Mouse (Mus musculus): ENCODE data around the gene Tmem63c. TPM values are rescaled to one million over a fixed set of nuclear protein-coding genes. Genes with fewer than 3 reads are reported as not detected.
A peak's percentile ranks its signal among the peaks of the same experiment; 100 is the strongest.

Tmem63c gene
- polyA plus RNA-seq, 1 experiment from 2014 or later: not detected

DNA sequence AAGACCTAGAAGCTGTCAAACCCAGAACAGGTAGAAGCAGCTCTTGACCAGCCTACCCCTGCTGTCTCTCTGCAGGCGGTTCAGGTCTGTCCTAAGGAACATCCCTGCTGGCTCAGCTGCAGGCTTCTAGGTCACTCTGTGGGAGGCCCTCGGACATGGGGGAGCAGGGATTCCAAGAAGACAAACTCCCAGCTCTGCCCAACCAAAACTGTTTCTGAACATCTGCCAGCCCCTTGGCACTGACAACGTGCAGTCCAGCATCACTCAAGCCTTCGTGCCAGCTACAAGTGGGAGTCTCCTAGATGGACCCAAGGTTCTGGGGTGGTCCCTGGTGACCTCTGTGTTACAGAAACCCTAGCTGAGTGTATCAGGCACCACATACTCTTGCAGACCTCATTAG is 72.1 kb downstream of the Tmem63c start:
- ATAC-seq (ENCODE audit: insufficient read depth): peak; percentile 35
- Histone ChIP-seq H3K9ac (no peak overlapping the region), H3K4me2 (no peak overlapping the region), H3K4me3 (ENCODE audit: low read depth, low read length) (no peak overlapping the region), H3K36me3 (ENCODE audit: insufficient read depth) (no peaks in the 10 kb centered on the region), H3K27ac (ENCODE audit: low read depth) (no peak overlapping the region), H3K4me1 (ENCODE audit: insufficient read depth) (no peaks in the 10 kb centered on the region), H3K27me3 (ENCODE audit: insufficient read depth, low read length) (no peaks in the 10 kb centered on the region), H3K9me3 (ENCODE audit: low read depth, low read length) (no peaks in the 10 kb centered on the region)
- 69% methylated on average over 4 of the region's 4 CpGs for WGBS
- no peak for TF ChIP-seq CTCF (IDR thresholded peaks at IDR 0.05; ENCODE audit: low read depth)
- DNase-seq: peak; percentile 37

DNA sequence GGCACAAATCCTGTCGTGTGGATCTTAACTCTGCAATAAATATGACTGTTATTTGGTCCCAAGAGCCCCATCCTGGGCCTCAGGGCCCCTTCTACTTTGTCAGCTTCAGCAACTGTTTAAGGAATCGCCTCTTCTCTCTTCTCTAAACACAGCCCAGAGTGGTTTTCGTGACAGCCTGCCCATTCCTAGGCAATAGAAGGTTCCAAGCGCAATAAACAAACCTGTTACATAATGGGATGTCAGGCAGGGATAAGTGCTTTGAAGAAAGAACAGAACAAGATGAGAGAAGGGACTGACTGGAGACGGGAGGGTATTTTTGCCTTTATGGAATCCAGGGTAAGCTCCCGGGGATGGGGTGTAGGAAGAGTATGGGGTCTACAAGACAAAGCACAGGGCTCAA is 72.5 kb downstream of the Tmem63c start:
- 46% methylated on average over 6 of the region's 6 CpGs for WGBS

GRCm38 (mm10) chr12:87100331-87100730 is 79.2 kb downstream of the Tmem63c start:
- H3K4me1 ChIP-seq (ENCODE audit: insufficient read depth): no peaks in the 10 kb centered on the region
- no peak overlapping the region for H3K4me3 ChIP-seq (ENCODE audit: low read depth, low read length)
- DNase-seq (no peak), ATAC-seq (ENCODE audit: insufficient read depth) (no peak)
- H3K9me3 ChIP-seq (ENCODE audit: low read depth, low read length): no peaks in the 10 kb centered on the region
- H3K27me3 ChIP-seq (ENCODE audit: insufficient read depth, low read length): peaks cover 18% of the 10 kb centered on the region
- no peak overlapping the region for H3K4me2 ChIP-seq
- WGBS: 79% methylated on average over 4 of the region's 4 CpGs
- no peak overlapping the region for H3K27ac ChIP-seq (ENCODE audit: low read depth)
- H3K36me3 ChIP-seq (ENCODE audit: insufficient read depth): no peaks in the 10 kb centered on the region
- no peak overlapping the region for H3K9ac ChIP-seq
- no peak for TF ChIP-seq CTCF (IDR thresholded peaks at IDR 0.05; ENCODE audit: low read depth)

More for the DNA sequence above, 72.5 kb downstream of the Tmem63c start:
- DNase-seq (no peak), ATAC-seq (ENCODE audit: insufficient read depth) (no peak)
- H3K9me3 ChIP-seq (ENCODE audit: low read depth, low read length): no peaks in the 10 kb centered on the region
- no peak overlapping the region for H3K9ac ChIP-seq
- no peaks in the 10 kb centered on the region for H3K36me3 ChIP-seq (ENCODE audit: insufficient read depth)
- no peak overlapping the region for H3K4me2 ChIP-seq
- no peak overlapping the region for H3K4me3 ChIP-seq (ENCODE audit: low read depth, low read length)
- H3K27me3 ChIP-seq (ENCODE audit: insufficient read depth, low read length): no peaks in the 10 kb centered on the region
- TF ChIP-seq CTCF (IDR thresholded peaks at IDR 0.05; ENCODE audit: low read depth): no peak
- no peak overlapping the region for H3K27ac ChIP-seq (ENCODE audit: low read depth)
- no peaks in the 10 kb centered on the region for H3K4me1 ChIP-seq (ENCODE audit: insufficient read depth)

DNA sequence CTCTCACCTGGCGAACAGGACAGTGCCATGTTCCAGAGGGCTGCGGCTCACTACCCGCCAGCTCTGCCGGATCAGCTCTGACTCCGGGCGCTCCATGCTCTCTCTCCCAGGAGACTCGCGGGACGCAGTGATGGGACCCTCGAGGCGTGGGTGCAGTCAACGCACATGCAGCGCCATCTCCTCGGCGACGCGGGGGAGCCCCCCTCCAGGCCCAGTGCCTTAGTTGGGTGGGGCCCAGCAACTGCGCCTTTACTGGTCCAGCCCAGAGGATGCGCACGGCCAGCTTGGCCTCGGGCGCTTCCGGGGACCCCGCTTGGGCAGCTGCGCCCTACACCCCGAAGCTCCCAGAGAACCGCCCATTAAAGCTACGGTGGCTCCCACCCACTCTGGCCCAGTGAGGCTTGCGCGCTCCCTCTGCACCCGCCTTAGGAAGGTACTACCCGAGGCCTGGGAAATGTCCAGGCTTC is 81.1 kb downstream of the Tmem63c start, which contains the start of gene Ngb:
Gene Ngb, minus strand, starts transcription at position 375 of the 467 bp plus-strand sequence.
- 4% methylated on average over 32 of the region's 32 CpGs for WGBS
- peak within 1 kb of the TSS; percentile 54 for H3K4me2 ChIP-seq
- ATAC-seq (ENCODE audit: insufficient read depth): peak; percentile 70

DNA sequence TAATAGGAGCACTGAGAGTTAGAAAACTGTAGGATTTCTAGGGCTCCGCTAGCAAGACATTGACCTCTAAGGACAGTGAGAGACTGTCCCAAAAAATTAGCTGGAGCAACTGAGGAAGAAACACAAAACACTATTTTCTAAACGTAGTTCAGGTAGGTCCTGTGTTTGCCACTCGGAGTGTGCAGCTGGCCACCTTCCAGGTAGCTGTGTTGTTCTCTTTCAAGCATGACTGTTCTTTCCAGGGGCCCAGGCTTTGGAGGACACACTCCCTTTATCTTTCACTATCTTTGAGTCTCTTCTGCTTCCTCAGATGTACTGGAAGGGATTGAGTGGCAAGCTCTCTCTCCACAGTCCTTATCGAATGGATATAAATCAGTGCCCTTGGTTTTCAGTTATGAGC is 82.3 kb downstream of the Tmem63c start:
- H3K27ac ChIP-seq (ENCODE audit: low read depth): no peak overlapping the region
- H3K4me3 ChIP-seq (ENCODE audit: low read depth, low read length): no peak overlapping the region
- 89% methylated on average over 4 of the region's 4 CpGs for WGBS
- TF ChIP-seq CTCF (IDR thresholded peaks at IDR 0.05; ENCODE audit: low read depth): no peak
- H3K27me3 ChIP-seq (ENCODE audit: insufficient read depth, low read length): peaks cover 18% of the 10 kb centered on the region
- H3K9ac ChIP-seq: no peak overlapping the region
- no peak overlapping the region for H3K4me2 ChIP-seq
- no peak for ATAC-seq (ENCODE audit: insufficient read depth)
- DNase-seq: no peak
- no peaks in the 10 kb centered on the region for H3K9me3 ChIP-seq (ENCODE audit: low read depth, low read length)
- H3K4me1 ChIP-seq (ENCODE audit: insufficient read depth): no peaks in the 10 kb centered on the region
- 0 out of 2 replicates have a peak, but pooled peaks cover 3% of the 10 kb centered on the region for H3K36me3 ChIP-seq (ENCODE audit: insufficient read depth)

More for the DNA sequence above, 81.1 kb downstream of the Tmem63c start, which contains the start of gene Ngb:
- peak; percentile 24 for DNase-seq
- H3K9ac ChIP-seq: no peak within 1 kb of the TSS
- peaks cover 18% of the 10 kb centered on the region for H3K27me3 ChIP-seq (ENCODE audit: insufficient read depth, low read length)
- no peaks in the 10 kb centered on the region for H3K36me3 ChIP-seq (ENCODE audit: insufficient read depth)
- H3K4me3 ChIP-seq (ENCODE audit: low read depth, low read length): peak within 1 kb of the TSS; percentile 29
- no peaks in the 10 kb centered on the region for H3K4me1 ChIP-seq (ENCODE audit: insufficient read depth)
- H3K27ac ChIP-seq (ENCODE audit: low read depth): no peak within 1 kb of the TSS
- TF ChIP-seq CTCF (IDR thresholded peaks at IDR 0.05; ENCODE audit: low read depth): no peak
- no peaks in the 10 kb centered on the region for H3K9me3 ChIP-seq (ENCODE audit: low read depth, low read length)

DNA sequence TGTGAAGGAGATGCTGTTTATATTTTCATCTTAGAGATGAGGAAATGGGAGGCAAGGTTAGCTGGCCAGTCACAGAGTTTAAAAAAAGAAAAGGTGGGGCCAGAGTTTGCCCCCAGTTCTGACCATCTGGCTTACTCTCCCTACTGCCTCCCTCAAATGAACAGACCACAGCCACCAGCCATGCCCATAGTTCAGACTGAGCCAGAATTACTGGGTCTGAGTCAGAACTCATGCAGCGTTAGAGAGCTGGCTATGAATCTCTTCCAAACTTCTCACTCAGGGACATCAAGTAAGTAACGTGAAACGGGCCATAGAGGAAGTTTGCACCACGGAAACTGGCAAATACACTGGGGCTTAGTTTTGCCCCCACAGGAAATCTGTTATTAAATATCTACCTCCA is 83.7 kb downstream of the Tmem63c start:
- Histone ChIP-seq H3K9ac (no peak overlapping the region), H3K27me3 (ENCODE audit: insufficient read depth, low read length) (peaks cover 18% of the 10 kb centered on the region), H3K4me2 (no peak overlapping the region), H3K4me3 (ENCODE audit: low read depth, low read length) (no peak overlapping the region), H3K27ac (ENCODE audit: low read depth) (no peak overlapping the region), H3K36me3 (ENCODE audit: insufficient read depth) (peaks cover 13% of the 10 kb centered on the region), H3K4me1 (ENCODE audit: insufficient read depth) (no peaks in the 10 kb centered on the region), H3K9me3 (ENCODE audit: low read depth, low read length) (no peaks in the 10 kb centered on the region)
- WGBS: 74% methylated on average over 4 of the region's 4 CpGs
- TF ChIP-seq CTCF (IDR thresholded peaks at IDR 0.05; ENCODE audit: low read depth): no peak
- ATAC-seq (ENCODE audit: insufficient read depth) (no peak), DNase-seq (no peak)

- no peaks in the 10 kb centered on the region for H3K9me3 ChIP-seq (ENCODE audit: low read depth, low read length)
- H3K4me1 ChIP-seq (ENCODE audit: insufficient read depth): no peaks in the 10 kb centered on the region
- WGBS: 45% methylated on average over 3 of the region's 3 CpGs
- no peak overlapping the region for H3K4me3 ChIP-seq (ENCODE audit: low read depth, low read length)
- peaks cover 29% of the 10 kb centered on the region for H3K36me3 ChIP-seq (ENCODE audit: insufficient read depth)
- peaks cover 4% of the 10 kb centered on the region; the same call in 1 of the 2 replicates for H3K27me3 ChIP-seq (ENCODE audit: insufficient read depth, low read length)
- DNase-seq (no peak), ATAC-seq (ENCODE audit: insufficient read depth) (no peak)
- H3K27ac ChIP-seq (ENCODE audit: low read depth): no peak overlapping the region
- TF ChIP-seq CTCF (IDR thresholded peaks at IDR 0.05; ENCODE audit: low read depth): no peak
- no peak overlapping the region for H3K9ac ChIP-seq
- H3K4me2 ChIP-seq: no peak overlapping the region
These were observed 86.3 kb downstream of the Tmem63c start for GRCm38 (mm10) chr12:87107357-87107977.

All from lung, embryonic 14.5 days (tissue).